Mouse (Mus musculus): ENCODE measurements at regions not wholly inside any gene's neighbourhood (a gene's known extent, or its start where the extent isn't known, plus 50 kb on each side); places are given as distances from the start of the nearest gene placed in this dataset.

DNA sequence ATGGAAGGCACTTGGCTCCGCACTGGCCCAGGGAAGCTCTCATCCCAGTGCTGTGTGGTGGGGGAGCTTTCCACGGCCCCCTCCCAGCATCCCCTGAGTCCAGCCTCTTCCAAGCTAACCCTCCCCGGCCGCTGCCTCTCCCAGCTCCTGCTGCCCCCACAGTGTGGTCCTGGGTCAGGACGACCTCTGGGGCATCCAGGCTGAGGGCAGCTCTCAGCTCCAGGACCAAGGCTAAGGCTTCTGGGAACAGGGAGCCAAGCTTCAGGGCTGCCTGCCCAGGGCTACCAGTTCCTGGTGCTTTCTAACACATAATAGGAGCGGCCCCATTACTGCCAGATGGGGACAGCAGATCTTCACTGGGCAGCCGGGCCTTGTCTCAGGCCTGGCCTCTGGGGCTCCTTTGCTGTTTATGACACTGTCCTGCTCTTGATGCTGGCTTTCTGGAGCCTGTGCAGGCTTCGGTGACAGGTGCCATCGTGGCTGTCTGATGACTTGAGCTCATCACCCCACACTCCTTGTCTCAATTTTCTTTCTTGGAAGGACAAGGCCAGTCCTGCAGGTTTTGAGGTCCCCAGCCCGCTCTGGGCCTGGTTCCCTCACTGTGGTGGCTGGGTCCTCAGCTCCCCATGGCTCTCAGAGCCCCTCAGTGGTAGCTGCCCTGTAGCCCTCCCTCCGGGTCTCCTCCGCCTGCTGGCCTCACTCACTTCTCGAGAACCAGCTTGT, 71.2 kb upstream of the Tmem189 start:
- ATAC-seq (ENCODE audit: low FRiP score) (no peak), DNase-seq (ENCODE audit: low spot score, missing footprints) (no peak)
- H3K4me2 ChIP-seq = no peak overlapping the region
- H3K4me1 ChIP-seq (ENCODE audit: control insufficient read depth, insufficient read depth, low read length) = peaks cover 2% of the 10 kb centered on the region; the same call in 1 of the 2 replicates
- no peak overlapping the region for H3K4me3 ChIP-seq (ENCODE audit: low read depth, low read length)
- H3K36me3 ChIP-seq (ENCODE audit: control insufficient read depth, insufficient read depth, low read length) = no peaks in the 10 kb centered on the region
- no peak overlapping the region for H3K27ac ChIP-seq (ENCODE audit: low read depth, low read length)
- H3K9me3 ChIP-seq (ENCODE audit: control insufficient read depth, low read length) = no peaks in the 10 kb centered on the region
- H3K27me3 ChIP-seq (ENCODE audit: control insufficient read depth, insufficient read depth, low read length) = no peaks in the 10 kb centered on the region
- no peak overlapping the region for H3K9ac ChIP-seq (ENCODE audit: low read length)
- 76% methylated on average over 13 of the region's 13 CpGs for WGBS

DNA sequence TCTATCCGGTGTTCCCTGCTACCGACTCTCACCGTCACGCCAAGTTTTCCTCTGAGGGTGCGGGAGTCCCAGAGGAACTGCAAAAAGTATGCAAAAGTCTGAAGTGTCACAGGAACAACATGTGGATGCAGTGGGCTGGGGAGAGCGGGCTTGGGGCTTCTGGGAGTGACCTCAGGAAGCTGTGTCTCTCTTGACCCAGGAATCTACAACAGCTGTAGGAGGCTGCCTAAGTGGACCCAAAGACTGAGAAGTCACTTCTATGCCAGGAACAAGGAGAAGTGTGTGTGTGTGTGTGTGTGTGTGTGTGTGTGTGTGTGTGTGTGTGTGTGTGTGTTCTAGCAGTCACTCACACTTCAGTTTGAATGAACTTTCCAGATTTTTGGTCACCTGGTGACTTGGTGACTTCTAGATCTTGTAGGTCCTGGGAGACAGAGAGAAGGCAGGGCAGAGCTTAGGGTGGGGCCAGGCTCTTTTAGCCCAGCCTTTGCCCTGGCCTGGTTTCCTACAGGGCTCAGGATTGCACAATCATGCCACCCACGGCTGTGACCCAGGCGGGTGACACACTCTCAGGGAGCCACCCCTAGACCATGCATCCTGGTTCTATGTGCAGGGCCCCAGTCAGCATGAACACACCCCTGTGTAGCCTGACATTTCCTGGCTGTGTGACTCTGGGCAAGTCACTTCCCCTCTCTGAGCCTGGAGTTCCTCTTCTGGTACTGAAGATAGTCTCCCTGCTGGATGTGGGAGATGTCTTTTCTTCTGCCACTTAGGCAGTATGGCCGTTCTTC, 70.2 kb upstream of the Tmem189 start:
- Histone ChIP-seq H3K4me2 (no peak overlapping the region), H3K36me3 (ENCODE audit: control insufficient read depth, insufficient read depth, low read length) (no peaks in the 10 kb centered on the region), H3K9ac (ENCODE audit: low read length) (no peak overlapping the region), H3K4me3 (ENCODE audit: low read depth, low read length) (no peak overlapping the region), H3K27ac (ENCODE audit: low read depth, low read length) (no peak overlapping the region), H3K9me3 (ENCODE audit: control insufficient read depth, low read length) (no peaks in the 10 kb centered on the region), H3K27me3 (ENCODE audit: control insufficient read depth, insufficient read depth, low read length) (no peaks in the 10 kb centered on the region), H3K4me1 (ENCODE audit: control insufficient read depth, insufficient read depth, low read length) (no peaks in the 10 kb centered on the region; the same call in 1 of the 2 replicates)
- DNase-seq (ENCODE audit: low spot score, missing footprints) = no peak
- 85% methylated on average over 9 of the region's 9 CpGs for WGBS
- no peak for ATAC-seq (ENCODE audit: low FRiP score)

DNA sequence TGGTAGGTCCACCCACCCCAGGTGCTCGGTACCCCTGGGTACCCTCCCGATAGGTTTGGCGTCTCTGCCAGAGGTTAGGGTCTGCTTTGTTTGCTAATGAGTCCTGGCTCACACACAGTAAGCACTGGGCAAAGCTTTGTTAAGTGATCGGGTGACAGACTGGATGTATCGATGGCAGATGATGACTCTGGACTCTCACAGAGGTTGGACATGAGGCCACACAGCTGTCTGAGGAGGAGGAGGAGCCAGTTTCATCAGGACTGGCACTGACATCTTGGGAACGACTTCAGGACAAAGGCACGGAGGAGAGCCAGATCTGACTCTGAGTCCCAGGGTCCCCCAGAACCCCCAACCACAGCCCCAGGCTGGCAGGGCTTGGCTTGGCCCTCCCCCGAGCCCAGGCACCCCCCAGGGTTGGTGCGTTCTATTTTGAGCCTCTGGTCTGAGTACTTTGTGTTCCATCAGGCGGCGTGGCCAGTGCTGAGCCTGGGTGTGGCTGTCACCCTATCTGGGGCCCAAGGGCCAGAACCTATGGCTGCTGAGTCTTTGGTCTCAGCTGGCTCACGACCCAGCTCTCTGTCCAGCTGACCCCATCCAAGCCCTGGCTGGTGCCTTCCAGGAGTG, 67.6 kb upstream of the Tmem189 start:
- Histone ChIP-seq H3K4me3 (ENCODE audit: low read depth, low read length) (no peak overlapping the region), H3K27ac (ENCODE audit: low read depth, low read length) (no peak overlapping the region), H3K4me1 (ENCODE audit: control insufficient read depth, insufficient read depth, low read length) (no peaks in the 10 kb centered on the region; the same call in 1 of the 2 replicates), H3K9me3 (ENCODE audit: control insufficient read depth, low read length) (no peaks in the 10 kb centered on the region), H3K9ac (ENCODE audit: low read length) (no peak overlapping the region), H3K4me2 (no peak overlapping the region), H3K27me3 (ENCODE audit: control insufficient read depth, insufficient read depth, low read length) (no peaks in the 10 kb centered on the region), H3K36me3 (ENCODE audit: control insufficient read depth, insufficient read depth, low read length) (no peaks in the 10 kb centered on the region)
- ATAC-seq (ENCODE audit: low FRiP score) (no peak), DNase-seq (ENCODE audit: low spot score, missing footprints) (no peak)
- WGBS = 70% methylated on average over 12 of the region's 12 CpGs

DNA sequence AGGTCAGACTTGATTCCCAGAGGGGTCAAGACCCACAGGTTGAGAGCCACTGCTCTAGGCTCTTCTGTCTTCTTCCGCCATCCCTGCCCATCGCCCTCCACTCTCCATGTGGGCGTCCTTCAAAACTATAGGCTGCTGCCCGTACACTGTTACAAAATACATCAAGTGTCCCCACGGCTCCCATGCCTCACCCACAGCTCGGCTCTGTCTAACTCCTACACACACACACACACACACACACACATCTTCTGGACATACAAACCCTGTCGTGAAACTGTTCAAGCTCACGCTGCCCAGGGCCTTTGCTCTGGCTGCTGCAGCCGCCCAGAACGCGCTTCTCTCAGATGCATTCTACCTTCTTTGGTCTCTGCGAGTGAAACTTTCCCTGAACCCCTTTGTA, 67.1 kb upstream of the Tmem189 start:
- ATAC-seq (ENCODE audit: low FRiP score) (no peak), DNase-seq (ENCODE audit: low spot score, missing footprints) (no peak)
- WGBS = 87% methylated on average over 12 of the region's 12 CpGs
- Histone ChIP-seq H3K4me2 (no peak overlapping the region), H3K27ac (ENCODE audit: low read depth, low read length) (no peak overlapping the region), H3K9me3 (ENCODE audit: control insufficient read depth, low read length) (no peaks in the 10 kb centered on the region), H3K4me3 (ENCODE audit: low read depth, low read length) (no peak overlapping the region), H3K27me3 (ENCODE audit: control insufficient read depth, insufficient read depth, low read length) (no peaks in the 10 kb centered on the region), H3K9ac (ENCODE audit: low read length) (no peak overlapping the region), H3K4me1 (ENCODE audit: control insufficient read depth, insufficient read depth, low read length) (no peaks in the 10 kb centered on the region; the same call in 1 of the 2 replicates), H3K36me3 (ENCODE audit: control insufficient read depth, insufficient read depth, low read length) (no peaks in the 10 kb centered on the region)

DNA sequence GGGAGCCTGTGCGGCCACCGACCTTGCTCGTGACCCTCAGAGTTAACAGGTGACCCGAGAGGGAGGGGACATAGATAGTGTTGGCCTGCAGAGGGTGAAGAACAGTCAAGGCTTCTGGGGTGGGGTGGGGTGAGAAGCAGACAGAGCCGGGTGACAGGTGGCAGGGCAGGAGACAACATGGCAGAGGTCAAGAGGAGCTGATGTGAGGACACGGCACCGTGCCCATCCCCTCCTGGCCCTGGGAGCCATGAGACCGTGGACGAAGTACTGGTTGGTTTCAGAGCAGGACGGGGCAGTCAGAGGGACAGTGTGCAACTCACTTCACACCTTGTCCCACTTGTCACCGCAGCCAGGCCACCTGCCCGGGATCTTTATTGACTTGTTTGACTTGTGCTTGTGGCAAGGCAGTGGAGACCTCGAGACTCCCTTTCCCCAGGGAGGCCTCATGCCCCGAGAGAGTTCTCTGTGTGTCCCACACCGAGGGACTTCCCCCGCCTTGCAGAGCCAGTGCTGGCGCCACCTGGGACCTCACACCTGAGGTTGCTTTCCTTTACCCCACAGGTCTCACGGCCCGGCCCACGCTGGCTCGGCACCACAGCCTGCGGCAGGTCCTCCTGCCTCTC, 65.4 kb upstream of the Tmem189 start:
- ATAC-seq (ENCODE audit: low FRiP score) (no peak), DNase-seq (ENCODE audit: low spot score, missing footprints) (no peak)
- no peaks in the 10 kb centered on the region; the same call in 1 of the 2 replicates for H3K4me1 ChIP-seq (ENCODE audit: control insufficient read depth, insufficient read depth, low read length)
- no peak overlapping the region for H3K9ac ChIP-seq (ENCODE audit: low read length)
- no peaks in the 10 kb centered on the region for H3K9me3 ChIP-seq (ENCODE audit: control insufficient read depth, low read length)
- no peak overlapping the region for H3K27ac ChIP-seq (ENCODE audit: low read depth, low read length)
- no peak overlapping the region for H3K4me3 ChIP-seq (ENCODE audit: low read depth, low read length)
- 89% methylated on average over 22 of the region's 22 CpGs for WGBS
- H3K27me3 ChIP-seq (ENCODE audit: control insufficient read depth, insufficient read depth, low read length) = no peaks in the 10 kb centered on the region
- no peaks in the 10 kb centered on the region for H3K36me3 ChIP-seq (ENCODE audit: control insufficient read depth, insufficient read depth, low read length)
- H3K4me2 ChIP-seq = no peak overlapping the region

- Histone ChIP-seq H3K4me3 (ENCODE audit: low read depth, low read length) (no peak overlapping the region), H3K4me2 (no peak overlapping the region), H3K27me3 (ENCODE audit: control insufficient read depth, insufficient read depth, low read length) (no peaks in the 10 kb centered on the region), H3K36me3 (ENCODE audit: control insufficient read depth, insufficient read depth, low read length) (no peaks in the 10 kb centered on the region), H3K9ac (ENCODE audit: low read length) (no peak overlapping the region), H3K27ac (ENCODE audit: low read depth, low read length) (no peak overlapping the region), H3K4me1 (ENCODE audit: control insufficient read depth, insufficient read depth, low read length) (no peaks in the 10 kb centered on the region; the same call in 1 of the 2 replicates), H3K9me3 (ENCODE audit: control insufficient read depth, low read length) (no peaks in the 10 kb centered on the region)
- WGBS = 74% methylated on average over 9 of the region's 9 CpGs
- ATAC-seq (ENCODE audit: low FRiP score) (no peak), DNase-seq (ENCODE audit: low spot score, missing footprints) (no peak)
These were observed 64.3 kb upstream of the Tmem189 start for GRCm38 (mm10) chr2:167753898-167754297.

- Histone ChIP-seq H3K4me3 (ENCODE audit: low read depth, low read length) (no peak overlapping the region), H3K27ac (ENCODE audit: low read depth, low read length) (no peak overlapping the region), H3K9ac (ENCODE audit: low read length) (no peak overlapping the region), H3K4me1 (ENCODE audit: control insufficient read depth, insufficient read depth, low read length) (no peaks in the 10 kb centered on the region), H3K4me2 (no peak overlapping the region), H3K36me3 (ENCODE audit: control insufficient read depth, insufficient read depth, low read length) (no peaks in the 10 kb centered on the region), H3K27me3 (ENCODE audit: control insufficient read depth, insufficient read depth, low read length) (no peaks in the 10 kb centered on the region), H3K9me3 (ENCODE audit: control insufficient read depth, low read length) (no peaks in the 10 kb centered on the region)
- DNase-seq (ENCODE audit: low spot score, missing footprints) = no peak
- ATAC-seq (ENCODE audit: low FRiP score) = no peak
- WGBS = 69% methylated on average over 12 of the region's 12 CpGs
These were observed 63.4 kb upstream of the Tmem189 start for GRCm38 (mm10) chr2:167752805-167753556.

GRCm38 (mm10) chr2:167751585-167751984, 62.0 kb upstream of the Tmem189 start:
- Histone ChIP-seq H3K9me3 (ENCODE audit: control insufficient read depth, low read length) (no peaks in the 10 kb centered on the region), H3K27me3 (ENCODE audit: control insufficient read depth, insufficient read depth, low read length) (no peaks in the 10 kb centered on the region), H3K4me1 (ENCODE audit: control insufficient read depth, insufficient read depth, low read length) (0 out of 2 replicates have a peak, but pooled peaks cover 5% of the 10 kb centered on the region), H3K4me3 (ENCODE audit: low read depth, low read length) (no peak overlapping the region), H3K36me3 (ENCODE audit: control insufficient read depth, insufficient read depth, low read length) (no peaks in the 10 kb centered on the region), H3K4me2 (no peak overlapping the region), H3K27ac (ENCODE audit: low read depth, low read length) (no peak overlapping the region), H3K9ac (ENCODE audit: low read length) (no peak overlapping the region)
- 67% methylated on average over 2 of the region's 2 CpGs for WGBS
- DNase-seq (ENCODE audit: low spot score, missing footprints) = no peak
- ATAC-seq (ENCODE audit: low FRiP score) = no peak

Measured in midbrain, embryonic 11.5 days (tissue).